Mouse (Mus musculus): ENCODE data around the gene Cntnap5a. TPM values are rescaled to one million over a fixed set of nuclear protein-coding genes. Genes with fewer than 3 reads are reported as not detected.

The Cntnap5a gene
- polyA plus RNA-seq, 1 experiment: not detected

DNA sequence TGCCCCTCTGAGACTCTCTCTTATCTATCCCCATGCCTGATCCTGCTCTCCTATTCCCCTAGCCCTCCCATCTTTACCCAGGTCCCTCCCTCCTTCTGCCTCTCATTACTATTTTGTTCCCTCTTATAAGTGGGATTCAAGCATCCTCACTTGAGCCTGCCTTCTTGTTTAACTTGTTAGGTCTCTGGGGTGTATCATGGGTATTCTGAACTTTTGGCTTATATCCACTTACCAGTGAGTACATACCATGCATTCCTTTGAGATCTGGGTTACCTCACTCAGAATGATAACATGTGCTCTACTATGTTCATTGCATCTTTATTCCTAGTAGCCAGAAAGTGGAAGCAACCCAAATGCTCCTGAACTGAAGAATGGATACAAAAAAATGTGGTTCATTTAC lies 639.9 kb downstream of the Cntnap5a start:
- Histone ChIP-seq H3K4me1 (ENCODE audit: control insufficient read depth, insufficient read depth, low read length) (no peaks in the 10 kb centered on the region), H3K4me3 (replicated peaks; ENCODE audit: control insufficient read depth, low read depth, low read length) (no peak overlapping the region), H3K27ac (ENCODE audit: control insufficient read depth, insufficient read depth, low read depth, low read length, poor library complexity) (no peak overlapping the region)
- no peak for TF ChIP-seq POLR2A (IDR thresholded peaks at IDR 0.05; ENCODE audit: borderline replicate concordance, control insufficient read depth, low read depth, low read length)
- TF ChIP-seq CTCF (IDR thresholded peaks at IDR 0.05; ENCODE audit: control insufficient read depth, insufficient read depth, low read length): no peak

- Histone ChIP-seq H3K4me1 (ENCODE audit: control insufficient read depth, insufficient read depth, low read length) (no peaks in the 10 kb centered on the region), H3K27ac (ENCODE audit: control insufficient read depth, insufficient read depth, low read depth, low read length, poor library complexity) (no peak overlapping the region), H3K4me3 (replicated peaks; ENCODE audit: control insufficient read depth, low read depth, low read length) (no peak overlapping the region)
- TF ChIP-seq CTCF (IDR thresholded peaks at IDR 0.05; ENCODE audit: control insufficient read depth, insufficient read depth, low read length): no peak
- TF ChIP-seq POLR2A (IDR thresholded peaks at IDR 0.05; ENCODE audit: borderline replicate concordance, control insufficient read depth, low read depth, low read length): no peak
Observed at GRCm38 (mm10) chr1:116353669-116354068, 669.1 kb downstream of the Cntnap5a start.

DNA sequence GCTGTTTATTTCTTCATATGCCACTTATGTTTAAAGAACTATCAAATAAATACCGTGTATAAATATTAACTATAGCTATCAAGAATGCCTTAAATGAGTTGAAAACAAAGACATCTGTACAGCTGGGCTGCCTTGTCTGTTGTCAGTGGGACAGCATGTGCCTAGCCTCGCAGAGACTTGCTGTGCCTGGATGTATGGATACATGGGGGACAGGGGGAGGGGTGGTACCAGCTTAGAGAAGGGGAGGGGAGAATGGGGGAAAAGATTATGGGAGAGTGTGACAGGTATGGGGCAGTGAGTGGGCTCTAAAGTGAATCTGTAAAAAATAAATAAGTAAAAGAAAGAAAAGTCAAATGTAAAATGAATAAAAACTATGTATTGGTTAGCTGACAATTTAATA lies 681.0 kb downstream of the Cntnap5a start:
- Histone ChIP-seq H3K4me3 (replicated peaks; ENCODE audit: control insufficient read depth, low read depth, low read length) (no peak overlapping the region), H3K4me1 (ENCODE audit: control insufficient read depth, insufficient read depth, low read length) (no peaks in the 10 kb centered on the region), H3K27ac (ENCODE audit: control insufficient read depth, insufficient read depth, low read depth, low read length, poor library complexity) (no peak overlapping the region)
- no peak for TF ChIP-seq POLR2A (IDR thresholded peaks at IDR 0.05; ENCODE audit: borderline replicate concordance, control insufficient read depth, low read depth, low read length)
- TF ChIP-seq CTCF (IDR thresholded peaks at IDR 0.05; ENCODE audit: control insufficient read depth, insufficient read depth, low read length): no peak
- 57% methylated on average over 2 of the region's 2 CpGs for WGBS

DNA sequence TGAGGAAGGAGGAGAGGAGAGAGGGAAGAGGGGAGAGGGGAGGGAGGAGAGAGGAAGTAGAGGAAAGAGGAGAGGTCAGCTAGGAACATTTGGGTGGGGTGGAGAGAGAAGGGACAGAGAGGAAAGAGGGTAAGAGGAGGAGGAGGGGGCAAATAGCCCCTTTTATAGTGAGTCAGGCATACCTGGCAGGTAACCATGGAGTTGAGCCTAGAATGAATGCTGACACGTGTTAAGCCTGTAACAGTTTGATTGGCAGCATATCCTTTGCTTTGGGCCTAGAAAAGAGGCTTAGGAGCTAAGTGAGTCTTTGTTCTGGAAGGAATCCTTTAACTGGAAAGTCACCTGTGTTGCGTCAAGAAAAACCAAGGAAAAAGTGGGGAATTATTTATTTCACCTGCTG lies 681.6 kb downstream of the Cntnap5a start:
- no peak overlapping the region for H3K4me3 ChIP-seq (replicated peaks; ENCODE audit: control insufficient read depth, low read depth, low read length)
- 41% methylated on average over 2 of the region's 2 CpGs for WGBS
- TF ChIP-seq POLR2A (IDR thresholded peaks at IDR 0.05; ENCODE audit: borderline replicate concordance, control insufficient read depth, low read depth, low read length): no peak
- TF ChIP-seq CTCF (IDR thresholded peaks at IDR 0.05; ENCODE audit: control insufficient read depth, insufficient read depth, low read length): no peak

DNA sequence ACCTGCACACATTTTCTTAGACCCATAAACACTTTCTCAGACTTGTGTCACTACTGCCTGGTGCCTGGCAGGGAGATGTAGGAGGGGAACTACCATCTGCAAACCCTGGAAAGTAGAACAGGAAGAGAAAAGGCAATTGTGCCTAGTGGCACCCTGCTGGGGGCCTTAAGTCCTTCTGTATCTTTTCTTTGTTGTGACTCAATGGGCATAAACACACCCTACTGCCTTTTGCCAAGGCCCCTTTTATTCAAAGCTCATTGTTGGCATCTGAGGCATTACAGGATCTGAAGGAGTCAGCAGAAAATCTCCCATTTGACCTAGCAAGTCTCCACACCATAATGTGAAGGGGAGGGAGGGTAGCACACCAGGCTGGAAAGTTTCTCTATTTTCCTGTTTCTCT lies 682.2 kb downstream of the Cntnap5a start:
- H3K4me1 ChIP-seq (ENCODE audit: control insufficient read depth, insufficient read depth, low read length): no peaks in the 10 kb centered on the region
- no peak overlapping the region for H3K27ac ChIP-seq (ENCODE audit: control insufficient read depth, insufficient read depth, low read depth, low read length, poor library complexity)
- no peak overlapping the region for H3K4me3 ChIP-seq (replicated peaks; ENCODE audit: control insufficient read depth, low read depth, low read length)
- no peak for TF ChIP-seq POLR2A (IDR thresholded peaks at IDR 0.05; ENCODE audit: borderline replicate concordance, control insufficient read depth, low read depth, low read length)

More for the DNA sequence above, 681.6 kb downstream of the Cntnap5a start:
- Histone ChIP-seq H3K27ac (ENCODE audit: control insufficient read depth, insufficient read depth, low read depth, low read length, poor library complexity) (no peak overlapping the region), H3K4me1 (ENCODE audit: control insufficient read depth, insufficient read depth, low read length) (no peaks in the 10 kb centered on the region)

GRCm38 (mm10) chr1:116367572-116367971 lies 683.0 kb downstream of the Cntnap5a start:
- WGBS: 71% methylated on average over 7 of the region's 7 CpGs
- Histone ChIP-seq H3K4me1 (ENCODE audit: control insufficient read depth, insufficient read depth, low read length) (no peaks in the 10 kb centered on the region), H3K27ac (ENCODE audit: control insufficient read depth, insufficient read depth, low read depth, low read length, poor library complexity) (no peak overlapping the region), H3K4me3 (replicated peaks; ENCODE audit: control insufficient read depth, low read depth, low read length) (no peak overlapping the region)
- TF ChIP-seq CTCF (IDR thresholded peaks at IDR 0.05; ENCODE audit: control insufficient read depth, insufficient read depth, low read length): no peak
- TF ChIP-seq POLR2A (IDR thresholded peaks at IDR 0.05; ENCODE audit: borderline replicate concordance, control insufficient read depth, low read depth, low read length): no peak

DNA sequence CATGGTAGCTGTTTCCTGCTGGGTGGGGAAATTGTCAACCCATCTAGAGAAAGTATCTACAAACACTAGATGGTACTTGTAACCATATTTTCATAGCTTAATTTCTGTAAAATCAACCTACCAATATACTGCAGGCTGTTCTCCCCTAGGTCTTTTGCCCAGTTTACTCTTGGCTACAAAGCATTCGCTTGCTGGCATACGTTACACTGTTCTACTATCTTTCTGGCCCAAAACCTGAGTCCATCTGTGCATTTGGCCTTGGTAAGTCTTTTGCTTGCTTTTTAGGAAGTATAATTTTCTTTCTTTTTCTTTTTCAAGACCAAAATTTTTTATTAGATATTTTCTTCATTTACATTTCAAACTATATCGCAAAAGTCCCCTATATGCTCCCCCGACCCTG lies 686.3 kb downstream of the Cntnap5a start:
- no peaks in the 10 kb centered on the region for H3K4me1 ChIP-seq (ENCODE audit: control insufficient read depth, insufficient read depth, low read length)
- no peak overlapping the region for H3K27ac ChIP-seq (ENCODE audit: control insufficient read depth, insufficient read depth, low read depth, low read length, poor library complexity)
- 86% methylated on average over 4 of the region's 4 CpGs for WGBS
- no peak overlapping the region for H3K4me3 ChIP-seq (replicated peaks; ENCODE audit: control insufficient read depth, low read depth, low read length)
- TF ChIP-seq CTCF (IDR thresholded peaks at IDR 0.05; ENCODE audit: control insufficient read depth, insufficient read depth, low read length): no peak
- TF ChIP-seq POLR2A (IDR thresholded peaks at IDR 0.05; ENCODE audit: borderline replicate concordance, control insufficient read depth, low read depth, low read length): no peak

DNA sequence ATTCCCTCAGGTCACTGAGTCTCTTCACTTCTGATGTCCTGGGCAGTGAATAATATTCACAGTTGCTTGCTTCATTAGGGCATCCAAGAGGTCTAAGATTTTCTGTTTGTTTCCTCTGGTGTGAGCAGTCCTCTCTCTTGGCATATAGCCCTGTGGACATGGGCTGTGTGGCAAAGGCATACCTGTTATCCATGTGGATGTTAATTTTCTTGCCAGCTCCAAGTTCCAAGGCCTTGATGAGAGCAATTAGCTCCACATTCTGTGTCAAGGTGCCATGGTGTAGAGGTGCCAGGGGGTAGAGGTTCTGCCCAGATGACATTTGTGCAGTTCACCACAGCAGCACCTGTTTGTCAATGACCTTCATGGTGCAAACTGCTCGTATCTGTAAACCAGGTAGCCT lies 689.0 kb downstream of the Cntnap5a start:
- Histone ChIP-seq H3K27ac (ENCODE audit: control insufficient read depth, insufficient read depth, low read depth, low read length, poor library complexity) (no peak overlapping the region), H3K4me3 (replicated peaks; ENCODE audit: control insufficient read depth, low read depth, low read length) (no peak overlapping the region), H3K4me1 (ENCODE audit: control insufficient read depth, insufficient read depth, low read length) (no peaks in the 10 kb centered on the region)
- TF ChIP-seq POLR2A (IDR thresholded peaks at IDR 0.05; ENCODE audit: borderline replicate concordance, control insufficient read depth, low read depth, low read length) (no peak), CTCF (IDR thresholded peaks at IDR 0.05; ENCODE audit: control insufficient read depth, insufficient read depth, low read length) (no peak)
- 67% methylated on average over 1 of the region's 1 CpGs for WGBS

DNA sequence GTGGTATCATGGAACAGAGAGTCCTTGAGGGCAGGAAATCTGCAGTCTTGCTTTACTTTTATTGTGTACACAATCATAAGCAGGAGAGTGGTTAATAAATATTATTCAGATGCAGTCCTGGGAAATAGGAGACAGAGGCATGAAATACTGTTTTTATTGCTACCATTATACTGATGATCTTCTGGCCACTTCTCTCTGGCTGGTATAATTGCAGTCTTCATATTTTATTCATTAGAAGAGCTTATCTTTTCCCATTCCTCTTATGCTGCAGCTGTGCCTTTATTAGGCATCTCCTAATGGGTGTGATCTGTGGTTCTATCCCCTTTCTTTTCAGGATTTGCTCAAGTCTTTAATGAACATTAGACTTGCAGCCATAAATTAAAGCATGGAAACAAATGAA lies 707.8 kb downstream of the Cntnap5a start:
- no peaks in the 10 kb centered on the region for H3K4me1 ChIP-seq (ENCODE audit: control insufficient read depth, insufficient read depth, low read length)
- no peak overlapping the region for H3K27ac ChIP-seq (ENCODE audit: control insufficient read depth, insufficient read depth, low read depth, low read length, poor library complexity)
- H3K4me3 ChIP-seq (replicated peaks; ENCODE audit: control insufficient read depth, low read depth, low read length): no peak overlapping the region
- TF ChIP-seq CTCF (IDR thresholded peaks at IDR 0.05; ENCODE audit: control insufficient read depth, insufficient read depth, low read length) (no peak), POLR2A (IDR thresholded peaks at IDR 0.05; ENCODE audit: borderline replicate concordance, control insufficient read depth, low read depth, low read length) (no peak)

Data from bone marrow, adult 2 months (tissue).